Mouse (Mus musculus) layer of hippocampus, adult 2 months (tissue): ENCODE data around the gene Cdk2ap1. TPM values are rescaled to one million over a fixed set of nuclear protein-coding genes. Genes with fewer than 3 reads are reported as not detected.
A peak's percentile ranks its signal among the peaks of the same experiment; 100 is the strongest.
"Not testable (repeated sequence)": the region's sequence is repeated elsewhere in the genome, so short reads cannot be mapped to it uniquely, and the experiment has no call there.

Experiments
- DNase-seq, 2 experiments: peaks; one replicate each; pipeline ENCODE4 v3.0.0; 2022; ENCODE audit warnings: low spot score in 2 of 2
- H3K27ac ChIP-seq: fragments of 200-600 bp; 2 replicates; pipeline ENCODE4 v1.8.1; 2022
- H3K4me3 ChIP-seq: fragments of 200-600 bp; 2 replicates; pipeline ENCODE4 v1.8.1; 2022; ENCODE audit warnings: mild to moderate bottlenecking
- CTCF ChIP-seq: fragments of 200-600 bp; conservative IDR thresholded peaks from 2 replicates; pipeline ENCODE4 v1.8.1; 2022; ENCODE audit warnings: antibody characterized with exemption, mild to moderate bottlenecking, moderate library complexity
- total RNA-seq, 2 experiments: library from RNA; stranded (reverse); gene quantifications; 2 replicates each; pipeline ENCODE4 v1.2.3; 2021

Gene Cdk2ap1
- total RNA-seq, 2 experiments from 2014 or later: 83.6 TPM

DNA sequence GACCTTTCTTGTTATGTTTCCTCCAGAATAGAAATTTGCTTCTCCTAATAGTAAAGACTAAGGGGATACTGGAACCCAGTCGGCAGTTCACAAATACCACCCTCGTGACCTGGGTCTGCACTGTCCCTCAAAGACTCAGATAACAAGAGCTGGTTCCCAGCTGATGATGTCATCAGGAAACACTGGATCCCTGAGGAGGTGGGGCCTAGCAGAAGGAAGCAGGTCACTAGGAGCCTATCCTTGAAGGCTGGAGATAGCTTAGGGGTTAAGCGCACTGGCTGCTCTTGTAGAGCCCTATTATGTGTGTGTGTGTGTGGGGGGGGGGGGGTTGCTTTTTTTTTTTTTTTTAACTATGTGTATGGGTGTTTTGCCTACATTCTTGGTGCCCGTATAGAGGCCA is 62.8 kb downstream of the Cdk2ap1 start:
- no peak for DNase-seq
- Histone ChIP-seq H3K4me3 (no peak overlapping the region), H3K27ac (no peak overlapping the region)
- no peak for TF ChIP-seq CTCF

DNA sequence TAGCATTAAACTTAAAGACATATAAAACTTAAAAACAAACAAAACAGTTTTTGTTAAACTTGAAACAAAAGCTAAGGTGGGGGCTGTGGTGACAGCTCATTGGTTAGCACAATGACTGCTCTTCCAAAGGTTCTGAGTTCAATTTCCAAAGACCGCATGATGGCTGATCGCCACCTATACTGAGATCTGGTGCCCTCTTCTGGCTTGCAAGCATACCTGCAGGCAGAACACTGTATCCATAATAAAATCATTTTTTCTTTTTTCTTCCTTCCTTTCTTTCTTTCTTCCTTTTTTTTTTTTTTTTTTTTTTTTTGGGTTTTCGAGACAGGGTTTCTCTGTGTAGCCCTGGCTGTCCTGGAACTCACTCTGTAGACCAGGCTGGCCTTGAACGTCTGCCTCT is 63.6 kb downstream of the Cdk2ap1 start:
- not testable (repeated sequence) for H3K27ac ChIP-seq, H3K4me3 ChIP-seq, DNase-seq
- peak; percentile 77 for TF ChIP-seq CTCF

DNA sequence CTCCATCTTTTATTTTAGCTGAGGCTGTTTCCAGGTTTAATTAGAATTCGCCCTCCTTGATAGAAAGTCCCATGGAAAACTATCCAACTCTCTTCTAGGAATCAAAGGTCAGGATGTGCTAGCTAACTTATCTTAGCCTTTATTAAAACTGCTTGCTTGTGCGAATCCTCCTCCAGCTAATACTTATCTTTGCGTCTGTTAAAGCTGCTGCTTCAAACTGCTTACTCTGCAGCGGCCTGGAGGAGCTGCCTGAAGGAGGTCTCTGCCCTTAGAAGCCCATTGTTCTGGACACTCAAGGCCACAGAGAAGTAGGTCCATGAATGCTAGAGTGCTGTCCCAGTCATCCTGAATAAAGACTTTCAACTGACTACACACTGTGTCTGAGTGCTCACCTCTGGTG is 66.4 kb downstream of the Cdk2ap1 start:
- no peak for TF ChIP-seq CTCF
- no peak for DNase-seq
- Histone ChIP-seq H3K27ac (no peak overlapping the region), H3K4me3 (no peak overlapping the region)

Other genes starting within 250 kb of the Cdk2ap1 start
- 10 to 100 TPM; 49.8 to 52.2 TPM for gene Arl6ip4, start 247.0 kb downstream of the Cdk2ap1 start, total RNA-seq
- 100 to 1,000 TPM; 379 to 394 TPM for gene Pitpnm2, start 113.3 kb downstream of the Cdk2ap1 start, total RNA-seq
- gene Mphosph9, start 35.1 kb downstream of the Cdk2ap1 start, total RNA-seq: 10 to 100 TPM; 18.9 to 19.3 TPM
- 10 to 100 TPM; 14.5 to 15.4 TPM for gene 2810006K23Rik, start 35.0 kb downstream of the Cdk2ap1 start, total RNA-seq
- gene Sbno1, start 62.9 kb upstream of the Cdk2ap1 start, total RNA-seq: 100 to 1,000 TPM; 157 to 166 TPM
- 10 to 100 TPM; 55.8 to 70.3 TPM for gene Kmt5a, start 76.8 kb upstream of the Cdk2ap1 start, total RNA-seq
- gene Rilpl2, start 115.3 kb upstream of the Cdk2ap1 start, total RNA-seq: 10 to 100 TPM; 19.3 TPM
- gene Snrnp35, start 120.1 kb upstream of the Cdk2ap1 start, total RNA-seq: 10 to 100 TPM; 25.7 to 25.9 TPM
- gene Rilpl1, start 168.3 kb upstream of the Cdk2ap1 start, total RNA-seq: 10 to 100 TPM; 69.1 to 78.2 TPM
- gene Tmed2, start 177.6 kb upstream of the Cdk2ap1 start, total RNA-seq: 10 to 100 TPM; 97.4 to 99.3 TPM
- 10 to 100 TPM; 27.4 to 32.6 TPM for gene Ddx55, start 189.8 kb upstream of the Cdk2ap1 start, total RNA-seq
- 10 to 100 TPM; 36.7 to 36.8 TPM for gene Eif2b1, start 216.0 kb upstream of the Cdk2ap1 start, total RNA-seq
- 10 to 100 TPM; 31.7 to 35.7 TPM for gene Gtf2h3, start 216.1 kb upstream of the Cdk2ap1 start, total RNA-seq